Mouse (Mus musculus): ENCODE measurements around the gene Trim14. TPM values are rescaled to one million over a fixed set of nuclear protein-coding genes. Genes with fewer than 3 reads are reported as not detected.

Gene Trim14
- total RNA-seq (2023) = 61.9 TPM

GRCm38 (mm10) chr4:46535840-46536361, at the start of gene Trim14:
TSS of gene Trim14 (minus strand) at chr4:46536141.

GRCm38 (mm10) chr4:46489028-46489925, 46.7 kb downstream of the Trim14 start, which contains the start of gene Nans:
TSS of gene Nans (plus strand) at chr4:46489248.

GRCm38 (mm10) chr4:46450519-46451131, 85.3 kb downstream of the Trim14 start, which contains the start of gene Anp32b:
TSS of gene Anp32b (plus strand) at chr4:46450902.

Other genes with a start within 250 kb of the Trim14 start
- gene Foxe1, start 192.5 kb downstream of the Trim14 start, total RNA-seq (2023) = not detected
- gene Trmo, start 146.7 kb downstream of the Trim14 start, total RNA-seq (2023) = 25.4 TPM
- 0.79 TPM for gene Hemgn, start 122.6 kb downstream of the Trim14 start, total RNA-seq (2023)
- gene Anp32b, start 85.2 kb downstream of the Trim14 start, total RNA-seq (2023) = 136 TPM
- gene Nans, start 46.9 kb downstream of the Trim14 start, total RNA-seq (2023) = 42.5 TPM
- gene Coro2a, start 66.1 kb upstream of the Trim14 start, total RNA-seq (2023) = 14.5 TPM
- gene Tbc1d2, start 114.1 kb upstream of the Trim14 start, total RNA-seq (2023) = 0.53 TPM